Mouse (Mus musculus): ENCODE measurements at regions not wholly inside any gene's neighbourhood (a gene's known extent, or its start where the extent isn't known, plus 50 kb on each side); places are given as distances from the start of the nearest gene placed in this dataset.

DNA sequence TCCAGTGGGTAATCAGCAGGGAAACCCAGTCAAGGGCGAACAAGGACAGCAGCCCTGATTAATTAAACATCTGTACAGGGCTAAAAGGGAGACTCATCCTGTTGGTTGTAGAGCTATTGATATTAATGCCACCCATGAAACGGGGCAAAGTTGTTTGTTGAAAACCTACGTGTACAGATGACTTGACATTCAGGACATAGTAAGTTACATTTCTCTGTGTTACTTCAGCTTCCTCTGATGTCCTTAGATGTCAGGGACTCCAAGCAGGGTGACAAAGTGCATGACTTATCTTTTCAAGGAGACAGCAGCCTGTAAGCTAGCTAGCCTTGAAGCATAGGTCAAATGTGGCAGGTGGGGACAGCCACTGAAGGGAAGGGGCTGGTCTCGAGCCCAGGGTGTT lies 390.5 kb downstream of the Ccdc171 start:
- no peak for DNase-seq (ENCODE audit: low read depth, low spot score)

DNA sequence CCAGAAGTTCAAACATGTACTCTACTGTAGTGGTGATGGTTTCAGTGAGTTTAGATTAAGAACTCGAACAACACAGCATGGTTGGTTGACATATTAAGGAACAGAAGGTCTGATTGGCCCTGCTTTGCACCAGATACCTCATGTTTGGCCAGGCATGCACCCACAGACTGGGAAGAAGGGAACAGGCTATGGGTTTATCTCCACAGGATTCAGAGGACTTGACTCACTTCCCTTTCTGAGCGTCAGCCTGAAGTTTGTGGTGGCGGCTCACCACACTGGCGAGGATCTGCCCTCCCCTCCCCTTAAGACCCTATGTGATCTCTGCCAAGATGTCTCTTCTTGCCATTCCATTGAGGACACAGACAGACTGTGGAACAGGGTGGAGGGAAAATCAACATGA lies 391.7 kb downstream of the Ccdc171 start:
- DNase-seq (ENCODE audit: low read depth, low spot score), result no peak

DNA sequence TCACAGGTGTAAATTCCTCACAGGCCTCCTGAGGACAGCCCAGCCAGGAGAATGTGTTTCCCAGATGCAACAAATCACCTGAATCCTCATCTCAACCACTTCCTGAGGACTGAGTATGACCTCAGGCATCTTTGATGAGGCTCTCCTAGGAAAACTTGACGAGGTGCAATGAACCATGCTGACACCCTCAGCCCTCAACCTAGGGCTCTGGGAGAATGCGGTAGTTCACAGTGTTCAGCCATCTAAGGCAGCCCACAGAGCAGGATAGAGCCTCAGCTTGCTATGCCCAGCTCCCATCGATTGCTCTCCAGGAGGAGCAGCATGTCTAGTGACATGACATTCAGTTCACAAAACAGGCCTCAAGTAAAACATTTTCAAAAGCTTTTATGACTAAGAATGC lies 392.7 kb downstream of the Ccdc171 start:
- no peak for DNase-seq (ENCODE audit: low read depth, low spot score)

DNA sequence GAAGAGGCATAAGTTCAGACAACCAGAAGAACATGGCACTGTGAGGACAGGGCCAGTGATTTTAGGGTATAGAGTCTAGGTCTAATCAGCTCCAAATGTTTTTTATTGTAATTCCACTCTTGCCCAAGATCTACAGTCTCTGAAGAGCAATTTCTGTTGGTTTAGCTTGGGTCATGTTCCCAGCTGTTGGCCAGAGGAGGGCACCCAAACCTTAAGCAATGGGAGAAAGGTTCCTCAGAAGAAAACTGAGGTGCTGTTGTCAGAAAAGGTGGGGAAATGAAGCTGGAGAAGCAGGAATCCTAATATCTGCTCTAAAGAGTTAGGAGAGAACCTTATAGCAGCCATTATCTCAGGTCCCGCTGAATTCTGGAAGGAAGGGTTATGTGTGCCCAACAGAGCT lies 393.7 kb downstream of the Ccdc171 start:
- DNase-seq (ENCODE audit: low read depth, low spot score), result no peak

DNA sequence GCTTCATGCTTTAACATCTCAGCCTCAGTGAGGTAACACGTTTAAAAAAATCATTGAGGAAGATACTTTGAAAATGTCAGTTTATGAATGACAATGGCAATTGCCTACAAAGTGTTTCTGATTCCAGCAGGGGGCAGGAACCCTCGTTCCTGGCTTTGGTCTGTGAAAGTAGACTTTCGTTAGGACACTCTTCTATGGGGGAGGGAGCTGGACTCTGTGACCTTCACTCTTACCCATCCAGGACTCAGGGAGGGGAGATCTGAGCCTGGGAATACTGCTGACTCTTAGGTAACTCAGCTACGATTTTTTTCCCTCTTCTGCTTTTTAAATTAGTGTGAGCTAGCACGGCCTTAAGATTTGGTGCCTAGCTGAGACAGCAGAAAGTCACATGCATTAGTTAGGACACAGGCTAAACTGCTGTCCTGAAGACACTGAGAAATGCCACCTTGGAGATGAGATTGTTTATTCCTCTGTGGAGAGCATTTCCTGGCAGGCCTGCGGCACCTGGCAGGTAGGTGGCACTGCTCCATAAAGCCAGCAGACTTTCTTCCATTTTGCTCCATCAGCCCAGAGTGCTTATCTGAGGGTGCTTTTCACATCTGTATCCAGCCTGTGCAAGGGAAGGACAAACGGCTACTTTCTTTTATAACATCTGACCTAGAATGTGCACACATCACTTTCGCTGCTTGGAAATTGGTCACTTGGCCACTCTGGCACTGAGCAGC lies 399.9 kb downstream of the Ccdc171 start:
- no peak for DNase-seq (ENCODE audit: low read depth, low spot score)

DNA sequence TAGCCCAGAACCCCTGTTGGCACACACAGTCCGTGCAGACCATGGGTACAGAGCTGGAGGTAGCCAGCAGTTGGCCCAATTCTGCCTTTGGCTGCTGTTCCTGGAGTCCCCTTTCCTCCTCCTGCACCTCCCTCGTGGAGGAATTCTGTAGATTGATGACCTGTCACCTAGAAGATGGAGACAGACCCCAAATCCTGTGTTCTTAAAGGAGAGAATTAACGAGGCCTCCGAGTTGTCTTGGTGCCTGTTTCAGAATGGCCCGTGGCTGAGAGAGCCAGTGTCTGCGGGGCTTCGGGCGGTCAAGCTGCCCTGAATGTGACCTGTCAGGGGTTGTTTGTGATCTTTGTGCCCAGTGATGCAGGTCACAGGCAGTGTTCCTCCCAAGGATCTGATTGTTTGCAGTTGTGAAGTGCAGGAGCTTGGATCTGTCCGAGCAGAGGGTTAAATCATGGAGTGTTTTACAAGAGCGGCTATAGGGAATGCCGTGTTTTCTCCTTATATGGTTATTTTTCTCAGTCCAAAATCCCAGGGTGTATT lies 400.9 kb downstream of the Ccdc171 start:
- DNase-seq (ENCODE audit: low read depth, low spot score), result no peak

DNA sequence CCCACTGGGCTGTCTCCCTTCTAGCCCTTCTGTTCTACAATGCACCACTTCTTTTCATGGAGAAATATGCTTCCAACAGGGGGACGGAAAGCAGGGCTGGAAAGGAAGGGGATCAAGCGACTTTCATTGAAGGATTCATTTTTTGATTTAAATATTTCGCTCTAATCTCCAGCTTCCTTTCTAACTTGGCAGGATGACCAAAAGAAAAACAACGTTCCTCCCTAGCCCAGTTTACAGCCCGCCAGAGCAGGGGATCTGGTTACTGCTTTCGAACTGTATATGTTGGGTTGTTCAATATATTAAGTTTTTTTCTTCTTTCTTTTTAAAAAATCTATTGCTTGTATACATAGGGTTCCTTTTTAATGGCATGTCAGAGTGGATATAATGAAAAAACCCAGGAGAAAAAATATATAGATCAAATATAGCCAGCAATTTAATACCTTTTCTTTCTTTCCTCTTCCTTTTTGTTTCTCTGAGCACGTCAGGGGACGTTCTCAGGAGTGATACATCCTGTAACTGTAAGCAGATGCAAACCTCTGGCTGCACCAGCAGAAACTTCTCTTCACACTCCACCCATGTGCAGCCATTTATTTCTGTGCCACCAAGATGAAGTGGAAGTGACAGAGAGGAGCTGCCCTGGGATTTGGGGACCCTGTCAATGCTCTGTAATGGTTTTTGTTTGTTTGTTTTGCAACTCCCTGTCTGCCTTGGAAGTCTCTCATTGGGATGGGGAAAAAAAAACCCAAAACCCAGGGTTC lies 406.7 kb downstream of the Ccdc171 start:
- DNase-seq (ENCODE audit: low read depth, low spot score), result no peak

DNA sequence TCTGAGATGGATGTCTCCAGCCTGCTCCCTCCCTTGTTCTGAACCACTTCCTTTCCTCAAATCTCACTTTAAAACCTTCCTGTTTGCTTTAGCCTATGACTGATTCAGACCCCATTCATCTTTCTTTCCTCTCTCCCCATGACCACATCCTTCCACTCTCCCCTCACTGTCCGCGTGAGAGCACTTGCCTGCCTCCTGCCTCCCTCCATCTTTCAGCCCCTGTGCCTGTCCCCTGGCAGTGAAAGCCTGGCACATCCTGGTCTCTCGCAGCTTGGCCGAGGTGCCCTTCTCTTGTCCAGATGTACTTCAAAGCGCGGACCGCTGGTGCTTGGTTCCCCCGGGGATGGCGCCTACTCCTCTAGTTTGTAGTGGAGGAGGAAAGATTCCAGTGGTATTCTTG lies 416.3 kb downstream of the Ccdc171 start:
- DNase-seq (ENCODE audit: low read depth, low spot score), result no peak

DNA sequence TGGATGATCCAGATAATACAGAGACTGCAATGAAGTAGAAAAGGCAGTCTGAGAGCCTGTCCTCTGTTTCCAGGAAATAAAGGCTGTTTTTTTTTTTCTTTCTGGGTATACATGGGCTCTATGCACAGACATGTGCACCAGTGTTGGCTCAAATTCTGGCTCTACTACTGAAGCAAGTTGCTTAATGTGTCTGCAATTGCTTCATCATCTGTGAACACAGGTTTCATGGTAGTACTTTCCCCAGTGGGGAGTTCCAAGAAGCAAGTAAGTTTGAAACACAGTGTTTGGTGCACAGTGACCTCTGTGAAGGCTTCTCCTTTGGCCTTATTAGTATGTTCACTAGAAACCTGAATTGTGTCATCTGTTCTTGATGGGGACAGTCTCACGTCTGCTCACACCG lies 424.3 kb downstream of the Ccdc171 start:
- DNase-seq (ENCODE audit: low read depth, low spot score), result no peak

DNA sequence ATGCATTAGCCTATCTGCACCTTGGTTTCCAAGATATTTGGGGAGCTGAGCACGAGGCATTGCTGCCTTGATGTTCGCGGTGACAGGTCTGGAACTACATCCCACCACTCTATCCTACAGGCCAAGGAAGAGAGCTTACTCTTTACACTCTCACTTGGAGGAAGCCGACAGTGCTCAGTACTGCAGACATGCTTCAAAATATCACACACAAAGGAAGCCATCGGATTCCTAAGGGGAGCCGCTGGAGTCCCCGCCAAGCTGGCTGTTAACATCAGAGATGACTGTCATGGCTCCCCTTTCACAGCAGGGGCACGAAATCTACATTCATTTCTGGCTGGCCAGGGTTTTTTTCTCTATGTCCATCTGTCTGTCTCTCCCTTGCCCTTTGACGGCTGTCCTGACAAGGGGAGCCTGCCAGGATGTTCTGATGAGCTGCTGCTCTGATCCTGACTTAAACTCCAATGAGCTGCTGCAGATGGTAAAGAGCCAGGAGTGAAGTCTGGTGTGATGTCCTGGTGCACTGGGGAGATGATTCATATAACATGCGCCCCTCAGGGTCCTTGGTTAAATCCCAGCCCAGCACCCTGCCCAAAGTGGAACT lies 425.6 kb downstream of the Ccdc171 start:
- no peak for DNase-seq (ENCODE audit: low read depth, low spot score)

DNA sequence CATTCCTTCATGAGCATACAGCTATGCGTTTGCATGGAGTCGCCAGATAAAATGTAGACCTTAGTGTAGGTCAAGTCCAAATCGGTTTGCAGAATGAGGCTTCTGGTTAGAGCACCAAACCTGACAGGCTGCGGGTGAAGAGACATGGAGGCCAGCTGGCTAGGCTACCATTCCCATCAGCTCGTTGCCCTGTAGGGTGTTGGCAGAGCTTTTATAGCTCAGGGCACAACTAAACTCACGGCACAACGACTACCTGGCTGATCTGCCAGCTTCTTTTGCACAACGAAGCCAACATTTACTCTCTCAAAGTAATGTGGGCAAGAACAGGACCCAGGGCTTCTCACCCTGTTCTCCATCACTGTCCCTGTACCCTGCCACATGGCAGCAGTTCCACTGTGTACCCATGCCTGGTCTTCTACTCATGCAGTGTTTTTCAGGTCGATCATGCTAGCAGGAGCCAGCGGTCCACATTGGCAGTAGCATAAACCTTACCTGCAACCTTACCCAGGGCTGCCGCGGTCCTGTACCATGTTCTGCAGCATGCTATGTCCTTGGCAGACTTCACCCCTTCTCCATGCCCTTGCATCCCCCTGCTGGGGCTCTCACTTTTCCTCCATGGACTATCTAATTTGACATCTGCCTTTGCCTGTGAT lies 431.0 kb downstream of the Ccdc171 start:
- peak; percentile 41 for DNase-seq (ENCODE audit: low read depth, low spot score)

DNA sequence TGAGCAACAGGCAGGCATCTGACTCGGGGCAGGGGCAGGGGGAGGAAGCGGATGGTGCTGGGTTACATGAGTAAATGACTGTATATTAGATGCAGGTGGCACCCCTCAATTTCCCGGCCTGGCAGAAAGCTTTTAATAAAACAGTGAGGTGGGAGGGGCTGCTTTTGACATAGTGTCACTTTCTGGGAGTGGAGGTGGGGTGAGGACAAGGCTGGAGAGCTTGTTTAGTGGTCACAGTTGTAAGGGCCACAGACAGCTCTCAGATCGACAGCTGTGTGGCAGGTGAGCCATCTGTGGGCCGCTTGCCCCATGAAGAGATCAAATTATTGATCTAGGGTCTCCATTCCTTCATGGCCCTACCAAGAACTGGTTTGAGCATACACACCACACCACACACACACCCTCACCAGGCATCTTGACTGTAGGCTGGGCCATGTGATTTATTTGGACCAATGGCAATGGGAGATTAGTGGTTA lies 431.9 kb downstream of the Ccdc171 start:
- no peak for DNase-seq (ENCODE audit: low read depth, low spot score)

DNA sequence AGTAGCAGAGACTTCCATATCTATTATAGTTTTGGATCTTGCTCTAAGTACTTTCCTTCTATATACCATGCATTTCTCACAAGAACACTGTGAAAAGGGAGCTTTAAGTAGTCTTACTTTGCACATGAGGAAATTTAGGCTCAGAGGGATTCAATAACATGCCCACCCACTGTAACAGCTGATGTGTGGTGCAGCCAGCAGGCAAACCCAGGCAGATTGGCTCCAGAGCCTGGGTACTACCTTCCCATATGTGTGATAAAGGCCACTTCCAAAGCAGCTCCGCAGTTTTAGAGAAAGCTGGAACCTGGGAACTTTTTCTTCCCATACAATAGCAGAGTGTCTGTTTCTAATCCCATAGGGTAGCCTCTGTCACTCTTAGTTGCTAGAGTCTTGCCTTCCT lies 441.6 kb downstream of the Ccdc171 start:
- DNase-seq (ENCODE audit: low read depth, low spot score), result peak; percentile 60

DNA sequence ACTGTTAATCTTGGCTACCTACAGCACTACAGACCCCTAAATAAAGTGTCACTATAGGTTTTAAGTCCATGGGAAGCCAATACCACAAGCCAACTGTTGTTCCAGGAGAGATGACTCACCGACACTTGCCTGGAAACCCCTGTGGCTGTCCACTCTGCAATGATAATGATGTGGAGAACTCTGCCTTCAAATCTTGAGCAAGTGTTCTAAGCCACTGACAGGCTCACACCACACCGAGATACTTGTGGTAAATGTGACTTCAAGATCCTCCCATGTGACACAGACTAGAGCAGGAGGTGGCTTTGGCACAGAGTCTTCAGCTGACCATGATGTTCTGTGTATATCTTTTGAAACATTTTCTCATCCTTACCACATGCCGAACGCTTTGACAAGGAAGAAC lies 447.8 kb downstream of the Ccdc171 start:
- no peak for DNase-seq (ENCODE audit: low read depth, low spot score)

DNA sequence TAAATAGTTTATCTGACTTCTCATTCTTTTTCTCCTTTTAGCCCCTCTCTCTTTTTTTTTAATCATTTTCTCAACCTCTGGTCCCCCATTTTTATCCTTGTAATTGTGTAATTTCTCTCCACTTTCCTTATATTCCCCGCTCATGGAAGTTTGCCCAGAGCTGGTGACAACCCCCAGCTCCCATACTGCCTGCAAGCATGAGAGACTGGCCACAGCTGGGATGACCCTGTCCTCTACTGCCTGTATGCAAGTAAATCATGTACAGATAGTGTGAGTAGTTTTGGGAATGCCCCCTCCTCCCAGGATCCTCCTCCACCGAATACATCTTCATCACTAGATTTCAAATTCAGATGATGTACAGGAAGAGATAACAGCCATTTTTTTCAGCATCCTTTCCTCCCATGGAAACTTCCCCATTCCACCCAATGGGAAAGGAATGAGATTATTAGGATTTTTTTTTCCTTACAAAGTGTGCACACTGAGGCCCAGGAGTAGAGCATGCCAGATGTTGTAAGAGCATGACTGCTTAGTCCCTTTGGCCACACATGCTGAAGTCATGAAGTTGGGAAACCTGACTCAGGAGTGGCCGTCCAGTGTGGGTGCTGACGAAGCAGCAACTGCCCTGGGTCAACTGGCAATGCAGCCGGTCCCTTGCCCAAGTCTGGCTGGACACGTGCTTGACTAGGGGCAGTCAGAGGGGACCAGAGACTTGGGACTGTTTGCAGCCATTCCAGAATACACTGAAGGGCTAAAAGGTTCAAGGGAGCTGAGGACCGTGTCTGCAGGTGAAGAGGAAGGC lies 449.1 kb downstream of the Ccdc171 start:
- DNase-seq (ENCODE audit: low read depth, low spot score), result no peak

DNA sequence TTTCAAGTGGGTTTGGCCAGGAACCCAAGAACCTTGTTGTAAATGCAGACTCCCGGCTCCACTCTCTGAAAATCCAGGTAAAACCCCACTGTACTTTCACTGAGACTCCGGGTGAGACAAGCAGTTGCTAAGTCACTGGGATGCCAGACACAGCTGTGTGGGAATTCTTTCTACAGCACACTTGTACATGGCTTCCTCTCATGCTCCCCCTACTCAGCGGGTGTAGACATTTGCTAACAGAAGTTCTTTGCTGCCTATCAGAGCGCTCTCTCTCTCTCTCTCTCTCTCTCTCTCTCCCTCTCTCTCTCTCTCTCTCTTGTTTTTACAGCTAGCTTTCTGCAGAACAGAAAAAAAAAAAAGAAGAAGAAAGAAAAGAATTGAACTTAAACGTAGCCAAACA lies 450.2 kb downstream of the Ccdc171 start:
- DNase-seq (ENCODE audit: low read depth, low spot score), result no peak

DNA sequence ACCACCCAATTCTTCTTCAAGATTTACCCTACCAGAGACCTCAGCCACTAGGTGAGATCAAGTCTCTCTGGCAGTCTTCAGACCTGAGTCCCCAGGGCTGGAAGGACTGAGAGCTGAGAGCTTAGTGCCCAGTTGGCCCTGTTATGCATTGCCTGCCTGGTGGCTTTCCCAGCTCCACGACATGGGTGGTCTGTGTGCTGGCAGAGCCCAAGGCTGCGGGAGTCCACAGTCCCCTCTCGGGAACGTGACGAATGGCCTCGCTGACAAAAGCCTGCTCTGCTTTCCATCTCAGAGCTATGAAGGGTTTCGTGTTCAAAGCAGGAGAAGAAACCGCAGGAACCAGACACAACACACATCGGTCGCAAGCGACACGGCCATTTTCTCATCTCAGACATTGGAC lies 450.7 kb downstream of the Ccdc171 start:
- no peak for DNase-seq (ENCODE audit: low read depth, low spot score)

DNA sequence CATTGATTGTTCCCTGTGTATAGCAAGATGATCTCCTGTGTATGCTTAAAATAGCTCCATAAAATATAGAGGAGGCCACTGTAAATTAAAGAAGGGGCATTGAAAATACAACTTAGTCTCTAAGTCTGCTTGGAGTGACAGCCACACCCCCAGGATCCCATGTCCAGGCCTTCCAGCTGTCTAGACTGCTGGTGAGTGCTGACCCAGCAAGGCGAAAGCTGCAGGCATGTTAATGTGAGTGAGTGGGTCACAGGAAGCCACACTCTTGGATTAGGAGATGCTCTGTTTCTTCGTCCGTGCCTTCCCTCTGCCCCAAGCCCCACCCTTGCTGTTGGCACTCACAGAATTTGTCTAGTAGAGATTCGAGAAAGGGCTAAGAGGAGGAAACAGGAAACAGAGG lies 453.7 kb downstream of the Ccdc171 start:
- DNase-seq (ENCODE audit: low read depth, low spot score), result no peak

DNA sequence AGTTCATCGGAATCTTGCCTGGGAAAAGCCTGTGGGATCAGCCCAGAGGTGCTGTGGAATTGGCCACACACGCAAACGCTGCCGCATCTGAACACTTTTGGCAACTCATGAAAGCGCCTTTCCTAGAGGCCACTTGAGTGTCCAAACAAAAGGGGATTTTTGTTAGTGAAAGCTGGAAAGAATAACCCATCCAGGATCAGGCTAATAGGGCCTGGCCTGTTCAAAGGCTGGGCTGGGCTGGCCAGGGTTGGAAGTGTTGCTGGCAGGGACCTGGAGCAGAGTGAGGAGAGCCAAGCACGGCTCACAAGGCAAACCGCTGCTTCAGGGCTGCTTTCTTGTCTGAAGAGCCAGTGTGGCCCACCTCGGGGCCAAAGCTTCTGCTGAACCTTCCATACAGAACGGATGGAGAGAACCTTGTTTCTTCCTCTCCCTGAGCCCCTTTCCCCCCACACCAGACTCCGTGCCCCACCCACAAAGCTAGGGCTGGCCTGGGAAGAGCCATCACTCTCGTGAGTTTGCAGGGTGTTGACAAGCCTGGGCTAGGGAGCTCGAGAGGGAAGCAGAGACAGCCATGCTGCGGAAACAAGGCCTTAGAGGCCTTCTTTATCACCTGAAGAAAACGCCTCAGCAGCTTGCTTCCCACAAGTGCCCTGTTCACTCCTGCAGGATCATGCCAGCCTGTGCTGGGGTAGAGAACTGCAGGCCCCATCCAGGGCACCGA lies 459.5 kb downstream of the Ccdc171 start:
- peak; percentile 9 for DNase-seq (ENCODE audit: low read depth, low spot score)

DNA sequence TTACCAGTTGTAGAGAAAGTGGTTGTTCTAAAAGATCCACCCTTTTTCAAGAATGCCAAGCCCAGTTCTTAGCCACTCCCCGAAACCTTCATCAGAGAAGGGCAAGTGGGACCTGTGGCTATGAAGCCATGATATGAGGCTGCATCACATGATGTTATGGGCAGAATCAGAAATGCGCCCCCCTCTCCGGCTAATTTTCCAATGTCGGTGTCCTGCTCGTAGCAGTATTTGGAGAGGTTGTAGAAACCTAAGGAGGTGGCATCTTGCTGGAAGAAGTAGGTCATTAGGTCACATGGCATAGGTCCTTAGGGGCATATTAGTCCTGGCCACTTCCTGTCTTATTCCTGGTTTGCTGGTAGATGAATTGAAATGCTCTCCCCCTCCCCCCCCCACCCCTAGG lies 460.1 kb downstream of the Ccdc171 start:
- no peak for DNase-seq (ENCODE audit: low read depth, low spot score)
